Mouse (Mus musculus) CH12F3 (cell line): ENCODE data around the gene Trpc5.

Experiments
- in situ Hi-C: fragments of 300-500 bp; cut with MboI; formaldehyde crosslinking; loops from 2 replicates; pipeline ENCODE4 v1.14.3; 2020; ENCODE audit warnings: low sequenced_read_pairs

The Trpc5 gene

GRCm38 (mm10) chrX:144688142-144688206 is at the start of gene Trpc5:
Gene Trpc5, minus strand, starts transcription at chrX:144688180.
- in situ Hi-C loops, result no loop called here

- in situ Hi-C loops, result no loop called here
These were observed 28.4 kb upstream of the Trpc5 start for GRCm38 (mm10) chrX:144716330-144716729.

- in situ Hi-C loops, result no loop called here
These were observed 1.8 kb upstream of the Trpc5 start for GRCm38 (mm10) chrX:144689859-144690181.

DNA sequence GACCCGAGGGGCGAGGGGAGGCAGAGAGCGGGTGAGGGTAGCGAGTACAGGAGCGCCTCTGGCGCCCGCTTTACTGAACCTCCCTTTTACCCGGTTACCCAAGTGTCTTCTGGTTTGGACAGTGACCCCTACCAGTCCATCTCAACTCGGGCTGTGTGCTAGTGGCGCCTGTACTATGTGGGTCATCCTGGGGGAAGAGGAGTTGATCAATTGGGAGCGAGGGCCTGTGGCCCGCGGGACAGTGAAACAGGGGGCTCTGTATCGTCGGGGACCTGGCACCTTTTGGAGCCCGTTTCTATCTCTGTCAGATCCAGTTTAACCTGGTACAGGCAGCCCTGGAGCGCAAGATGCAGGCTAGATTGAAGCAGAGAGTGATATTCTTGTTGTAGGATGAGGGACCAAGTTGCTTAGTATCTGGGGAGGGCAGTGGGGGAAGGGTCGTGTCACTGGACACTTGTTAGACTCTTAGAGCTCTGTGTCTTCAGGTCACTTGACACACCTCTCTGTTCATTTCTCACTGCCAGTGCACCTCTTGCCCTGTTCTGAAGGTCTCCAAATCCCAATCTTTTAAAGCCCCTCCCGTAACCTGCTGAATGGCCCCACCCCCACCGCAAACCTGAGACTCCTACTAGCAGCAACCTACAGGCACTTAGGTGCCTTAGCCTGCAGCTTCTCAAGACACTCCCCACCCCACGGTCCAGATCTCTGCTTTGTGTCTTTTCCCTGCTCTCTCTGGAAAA is 1.3 kb upstream of the Trpc5 start:
- in situ Hi-C loops, result no loop called here

DNA sequence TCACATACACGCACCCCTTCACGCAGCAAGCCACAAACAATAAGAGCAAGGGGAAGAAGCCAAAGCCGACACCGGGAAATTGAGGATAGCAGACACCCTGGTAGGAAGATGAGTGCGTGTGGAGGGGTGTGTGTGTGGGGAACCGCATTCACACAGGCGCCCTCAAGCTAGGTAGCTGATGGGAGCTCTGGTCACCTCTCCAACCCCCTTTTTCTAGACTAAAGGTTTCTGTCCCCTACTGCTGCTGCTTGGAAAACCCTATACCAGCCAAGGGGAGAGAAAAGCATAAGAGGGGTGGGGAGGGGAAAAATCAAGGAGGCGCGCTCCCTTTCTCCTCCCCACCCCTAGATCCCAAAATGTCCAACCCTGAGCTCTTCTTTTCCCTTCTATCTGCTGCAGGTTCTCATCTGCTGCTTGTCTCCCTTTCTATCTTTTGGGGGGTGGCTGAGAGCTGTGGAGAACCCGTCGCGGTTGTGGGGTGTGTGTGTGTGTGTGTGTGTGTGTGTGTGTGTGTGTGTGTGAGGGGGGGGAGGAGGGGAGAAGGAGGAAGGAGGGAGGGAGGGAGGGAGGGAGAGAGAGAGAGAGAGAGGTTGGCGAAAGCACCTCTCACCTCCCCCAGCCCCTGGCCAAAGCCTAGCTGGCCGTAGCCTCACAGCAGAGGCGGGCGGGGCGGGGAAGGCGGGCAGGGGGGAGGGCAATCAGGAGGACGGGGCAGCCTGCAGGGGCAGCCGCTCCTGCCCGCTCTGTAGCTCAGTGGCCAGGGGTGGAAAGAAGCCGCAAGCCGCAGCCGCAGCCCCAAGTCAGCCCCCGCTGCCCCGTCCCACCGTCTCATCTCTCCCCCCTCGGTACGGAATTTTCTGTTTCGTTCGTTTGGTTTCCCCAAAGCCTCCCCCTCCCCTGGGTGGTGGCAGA is 483 bp upstream of the Trpc5 start, which contains the start of gene Rtl4:
TSS of gene Rtl4 (plus strand) at position 701 of the 912 bp plus-strand sequence.
- in situ Hi-C loops, result no loop called here

DNA sequence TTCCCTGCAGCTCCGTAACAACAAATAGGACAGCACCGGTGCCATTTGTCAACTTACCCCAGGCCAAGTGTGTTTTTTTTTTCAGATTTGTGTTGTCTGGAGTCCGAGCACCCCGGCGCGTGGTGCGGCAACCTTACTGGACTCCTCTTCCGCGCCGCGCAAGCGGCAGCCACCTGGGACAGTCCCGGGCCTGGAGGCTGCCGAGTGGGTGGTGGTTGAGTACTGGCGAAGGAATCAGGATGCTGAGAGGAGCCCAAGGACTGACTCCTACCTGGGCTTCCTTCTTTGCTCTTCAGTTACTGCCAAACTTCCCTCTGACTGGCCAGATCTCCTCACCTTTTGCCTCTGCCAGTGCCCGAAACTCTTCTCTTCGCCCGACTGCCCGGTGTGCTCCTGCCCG is 238 bp downstream of the Trpc5 start:
- in situ Hi-C loops, result no loop called here

- in situ Hi-C loops, result no loop called here
These were observed 35.8 kb downstream of the Trpc5 start for GRCm38 (mm10) chrX:144652196-144652595.

GRCm38 (mm10) chrX:144645394-144645793 is 42.6 kb downstream of the Trpc5 start:
- in situ Hi-C loops, result no loop called here

GRCm38 (mm10) chrX:144644756-144645155 is 43.2 kb downstream of the Trpc5 start:
- in situ Hi-C loops, result no loop called here

- in situ Hi-C loops, result no loop called here
These were observed 75.2 kb downstream of the Trpc5 start for GRCm38 (mm10) chrX:144612753-144613152.

DNA sequence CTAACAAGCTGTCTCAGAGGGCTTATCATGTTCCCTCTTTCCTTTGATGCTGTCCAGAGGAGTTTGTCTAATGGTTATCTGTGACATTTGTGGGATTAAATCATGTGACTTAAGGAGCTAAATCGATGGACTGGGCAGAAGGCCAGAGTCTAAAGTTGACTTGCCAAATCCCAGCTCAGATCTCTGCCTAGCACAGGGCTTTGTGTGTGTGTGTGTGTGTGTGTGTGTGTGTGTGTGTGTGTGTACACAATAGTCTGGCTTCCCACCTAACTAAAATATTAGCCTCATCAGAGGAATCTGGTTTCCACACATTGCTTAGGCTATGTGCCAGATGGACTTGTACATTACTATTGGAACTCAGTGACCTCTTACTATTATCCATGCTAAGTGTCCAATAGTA is 151.5 kb downstream of the Trpc5 start:
- in situ Hi-C loops, result no loop called here

DNA sequence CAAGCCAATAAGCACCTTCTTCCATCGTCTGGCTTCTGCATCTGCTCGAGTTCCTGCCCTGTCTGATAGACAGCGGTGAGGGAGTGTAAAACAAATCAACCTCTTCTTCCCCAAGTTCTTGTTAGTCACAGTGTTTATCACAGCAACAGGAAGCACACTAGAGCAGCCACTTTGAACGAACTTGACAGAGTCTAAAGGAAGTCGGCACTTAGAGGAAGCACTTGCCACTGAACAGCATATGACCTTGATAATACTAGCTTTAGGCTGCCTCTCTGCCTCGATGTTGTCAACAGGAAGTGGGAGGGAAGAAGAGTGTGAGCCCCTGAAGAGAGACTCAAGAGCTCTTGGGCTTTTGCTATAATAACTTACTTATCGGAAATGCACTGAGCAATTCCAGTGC is 161.9 kb downstream of the Trpc5 start:
- in situ Hi-C loops, result no loop called here

- in situ Hi-C loops, result no loop called here
These were observed 164.7 kb downstream of the Trpc5 start for GRCm38 (mm10) chrX:144523239-144523638.

GRCm38 (mm10) chrX:144491394-144491793 is 196.6 kb downstream of the Trpc5 start:
- in situ Hi-C loops, result no loop called here

GRCm38 (mm10) chrX:144464416-144464815 is 223.6 kb downstream of the Trpc5 start:
- in situ Hi-C loops, result no loop called here

DNA sequence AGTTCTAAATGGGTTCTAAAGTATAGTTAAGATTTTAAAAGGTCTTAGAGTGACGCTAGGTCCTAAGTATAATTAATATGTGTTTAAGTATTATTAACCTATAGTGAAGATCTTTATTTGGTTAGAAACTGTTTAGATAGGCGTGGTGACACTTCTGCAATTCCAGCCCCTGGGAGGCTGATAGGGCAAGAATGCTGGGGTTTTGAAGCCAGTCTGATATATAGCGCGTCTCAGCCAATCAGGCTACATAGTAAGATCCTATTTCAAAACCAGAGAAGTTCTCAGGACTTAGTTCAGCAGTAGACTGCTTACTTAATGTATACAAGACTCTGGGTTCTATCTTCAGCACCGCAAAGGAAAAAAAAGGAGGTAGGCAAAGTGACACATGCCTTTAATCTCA is 231.7 kb downstream of the Trpc5 start, which contains the start of gene Trpc5os:
TSS of gene Trpc5os (plus strand) at position 301 of the 400 bp plus-strand sequence.
- in situ Hi-C loops, result no loop called here

DNA sequence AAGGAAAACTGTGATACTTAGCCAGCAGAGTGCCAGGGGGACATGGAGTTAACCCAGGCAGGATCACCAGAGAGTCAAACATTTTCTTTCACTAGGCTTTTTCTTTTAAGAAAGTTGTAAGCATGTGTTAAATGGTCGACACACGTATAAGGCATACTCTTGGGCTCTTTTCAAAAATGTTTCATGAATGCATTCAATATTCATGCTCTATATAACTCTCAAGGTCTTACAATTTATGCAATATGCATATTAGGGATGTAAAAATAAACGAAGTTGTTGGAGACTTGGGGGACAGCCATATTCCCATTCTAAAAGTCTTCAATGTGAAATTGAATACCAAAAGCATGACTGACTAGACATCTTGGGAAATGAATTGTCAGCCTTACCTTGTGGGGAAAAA is 264.1 kb downstream of the Trpc5 start:
- in situ Hi-C loops, result no loop called here

GRCm38 (mm10) chrX:144421091-144421490 is 266.9 kb downstream of the Trpc5 start:
- in situ Hi-C loops, result no loop called here

- in situ Hi-C loops, result no loop called here
These were observed 267.7 kb downstream of the Trpc5 start for GRCm38 (mm10) chrX:144420259-144420658.

DNA sequence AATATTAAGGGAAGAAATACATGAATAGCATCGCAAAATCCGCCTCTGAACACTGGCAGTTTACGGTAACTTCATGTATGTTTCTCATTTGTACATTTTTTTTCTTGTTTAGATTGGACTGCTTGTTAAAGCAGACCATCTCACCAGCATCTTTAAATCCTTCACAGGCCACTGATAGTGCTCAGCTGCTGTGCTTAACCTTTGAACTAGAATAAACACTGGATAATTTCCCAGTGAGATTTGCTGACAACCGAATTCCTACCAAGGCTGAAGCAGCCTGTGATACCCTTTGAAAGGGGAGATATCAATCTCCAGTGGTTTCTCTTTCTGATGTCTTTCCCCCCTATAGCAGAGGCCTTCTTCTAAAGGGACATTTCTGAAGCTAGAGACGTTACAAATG is 279.9 kb downstream of the Trpc5 start:
- in situ Hi-C loops, result no loop called here

- in situ Hi-C loops, result no loop called here
These were observed 284.5 kb downstream of the Trpc5 start for GRCm38 (mm10) chrX:144403526-144403925.

- in situ Hi-C loops, result no loop called here
These were observed 313.8 kb downstream of the Trpc5 start for GRCm38 (mm10) chrX:144374196-144374595.

- in situ Hi-C loops, result no loop called here
These were observed 349.6 kb downstream of the Trpc5 start for GRCm38 (mm10) chrX:144338355-144338754.
